Mouse (Mus musculus): ENCODE data around the gene Jkamp. TPM values are rescaled to one million over a fixed set of nuclear protein-coding genes. Genes with fewer than 3 reads are reported as not detected.

Jkamp gene
- polyA plus RNA-seq, 1 experiment from 2014 or later, result 74.7 TPM

GRCm38 (mm10) chr12:72096966-72097365 is 11.6 kb downstream of the Jkamp start:
- 92% methylated on average over 8 of the region's 8 CpGs for WGBS
- Histone ChIP-seq H3K4me3 (no peak overlapping the region), H3K4me1 (no peaks in the 10 kb centered on the region), H3K36me3 (peaks cover 73% of the 10 kb centered on the region), H3K9ac (no peak overlapping the region), H3K27me3 (no peaks in the 10 kb centered on the region), H3K9me3 (no peaks in the 10 kb centered on the region), H3K27ac (no peak overlapping the region), H3K4me2 (no peak overlapping the region)
- ATAC-seq (ENCODE audit: insufficient number of reproducible peaks, low FRiP score, low TSS enrichment, low read depth), result no peak

DNA sequence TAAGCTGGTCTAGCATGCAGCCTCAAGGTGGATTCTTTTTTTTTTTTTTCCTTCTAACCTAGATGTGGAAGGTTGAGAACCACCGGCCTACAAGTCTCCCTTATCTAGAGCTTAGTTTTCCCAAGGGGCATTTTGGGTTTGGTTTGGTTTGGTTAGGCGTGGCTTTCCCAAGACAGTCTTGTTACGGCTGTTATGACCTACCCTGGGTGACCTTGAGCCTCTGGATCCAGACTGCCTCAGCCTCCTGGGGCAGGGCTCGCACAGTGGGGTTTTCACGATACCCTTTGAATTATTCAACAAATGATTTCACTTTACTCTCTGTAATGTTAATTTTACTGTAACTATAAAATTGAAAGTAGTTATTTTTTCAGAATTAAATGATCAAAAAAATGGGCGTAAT is 17.4 kb downstream of the Jkamp start:
- Histone ChIP-seq H3K4me2 (no peak overlapping the region), H3K36me3 (peaks cover 19% of the 10 kb centered on the region), H3K9me3 (no peaks in the 10 kb centered on the region), H3K27me3 (no peaks in the 10 kb centered on the region), H3K27ac (no peak overlapping the region), H3K9ac (no peak overlapping the region), H3K4me1 (no peaks in the 10 kb centered on the region), H3K4me3 (no peak overlapping the region)
- no peak for ATAC-seq (ENCODE audit: insufficient number of reproducible peaks, low FRiP score, low TSS enrichment, low read depth)
- 76% methylated on average over 6 of the region's 6 CpGs for WGBS

DNA sequence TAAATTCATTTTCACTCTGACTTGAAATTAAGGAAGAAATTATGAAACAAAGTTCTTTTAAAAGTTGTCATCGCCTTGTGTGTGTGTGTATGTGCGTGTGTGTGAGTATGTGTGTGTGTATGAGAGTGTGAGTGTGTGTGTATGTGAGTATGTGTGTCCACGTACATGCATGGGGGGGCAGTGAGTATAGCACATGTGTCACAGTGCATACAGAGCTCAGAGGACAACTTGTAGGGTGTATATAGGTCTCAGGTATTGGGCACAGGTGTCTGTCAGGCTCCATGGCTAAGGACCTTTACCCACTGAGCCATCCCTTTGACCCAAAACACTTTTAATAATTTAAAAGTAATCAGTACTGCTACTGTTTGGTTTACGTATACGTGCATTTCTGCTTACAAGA is 18.6 kb downstream of the Jkamp start:
- Histone ChIP-seq H3K27ac (no peak overlapping the region), H3K9me3 (no peaks in the 10 kb centered on the region), H3K4me3 (no peak overlapping the region), H3K36me3 (peaks cover 13% of the 10 kb centered on the region), H3K4me2 (no peak overlapping the region), H3K4me1 (no peaks in the 10 kb centered on the region), H3K9ac (no peak overlapping the region), H3K27me3 (no peaks in the 10 kb centered on the region)
- WGBS, result 78% methylated on average over 5 of the region's 5 CpGs
- ATAC-seq (ENCODE audit: insufficient number of reproducible peaks, low FRiP score, low TSS enrichment, low read depth), result no peak

GRCm38 (mm10) chr12:72104525-72105281 is 19.3 kb downstream of the Jkamp start:
- no peak overlapping the region for H3K4me3 ChIP-seq
- no peaks in the 10 kb centered on the region for H3K4me1 ChIP-seq
- H3K27ac ChIP-seq, result no peak overlapping the region
- no peak overlapping the region for H3K4me2 ChIP-seq
- H3K27me3 ChIP-seq, result no peaks in the 10 kb centered on the region
- H3K9ac ChIP-seq, result no peak overlapping the region
- WGBS, result 30% methylated on average over 14 of the region's 14 CpGs
- no peak for ATAC-seq (ENCODE audit: insufficient number of reproducible peaks, low FRiP score, low TSS enrichment, low read depth)
- peaks cover 13% of the 10 kb centered on the region for H3K36me3 ChIP-seq
- no peaks in the 10 kb centered on the region for H3K9me3 ChIP-seq

DNA sequence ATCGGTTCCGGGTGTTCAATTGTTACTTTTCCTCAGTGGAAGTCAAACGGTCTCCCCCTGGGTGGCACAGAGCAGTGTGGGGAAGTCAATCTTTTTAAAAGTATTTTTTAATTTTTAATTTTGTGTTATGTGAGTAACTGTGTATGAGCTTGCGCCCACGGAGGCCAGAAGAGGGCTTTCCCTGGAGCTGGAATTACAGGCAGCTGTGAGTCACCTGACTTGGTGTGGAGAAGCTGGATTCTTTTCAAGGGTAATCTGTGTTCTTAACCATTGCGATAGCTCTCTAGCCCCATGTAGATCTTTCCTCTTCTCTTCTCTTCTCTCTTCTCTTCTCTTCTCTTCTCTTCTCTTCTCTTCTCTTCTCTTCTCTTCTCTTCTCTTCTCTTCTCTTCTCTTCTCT is 29.7 kb downstream of the Jkamp start:
- no peaks in the 10 kb centered on the region for H3K27me3 ChIP-seq
- WGBS, result 58% methylated on average over 6 of the region's 6 CpGs
- H3K36me3 ChIP-seq, result no peaks in the 10 kb centered on the region
- no peak for ATAC-seq (ENCODE audit: insufficient number of reproducible peaks, low FRiP score, low TSS enrichment, low read depth)
- H3K4me2 ChIP-seq, result no peak overlapping the region
- H3K4me1 ChIP-seq, result no peaks in the 10 kb centered on the region
- H3K27ac ChIP-seq, result no peak overlapping the region
- no peak overlapping the region for H3K9ac ChIP-seq
- H3K4me3 ChIP-seq, result no peak overlapping the region
- H3K9me3 ChIP-seq, result no peaks in the 10 kb centered on the region

DNA sequence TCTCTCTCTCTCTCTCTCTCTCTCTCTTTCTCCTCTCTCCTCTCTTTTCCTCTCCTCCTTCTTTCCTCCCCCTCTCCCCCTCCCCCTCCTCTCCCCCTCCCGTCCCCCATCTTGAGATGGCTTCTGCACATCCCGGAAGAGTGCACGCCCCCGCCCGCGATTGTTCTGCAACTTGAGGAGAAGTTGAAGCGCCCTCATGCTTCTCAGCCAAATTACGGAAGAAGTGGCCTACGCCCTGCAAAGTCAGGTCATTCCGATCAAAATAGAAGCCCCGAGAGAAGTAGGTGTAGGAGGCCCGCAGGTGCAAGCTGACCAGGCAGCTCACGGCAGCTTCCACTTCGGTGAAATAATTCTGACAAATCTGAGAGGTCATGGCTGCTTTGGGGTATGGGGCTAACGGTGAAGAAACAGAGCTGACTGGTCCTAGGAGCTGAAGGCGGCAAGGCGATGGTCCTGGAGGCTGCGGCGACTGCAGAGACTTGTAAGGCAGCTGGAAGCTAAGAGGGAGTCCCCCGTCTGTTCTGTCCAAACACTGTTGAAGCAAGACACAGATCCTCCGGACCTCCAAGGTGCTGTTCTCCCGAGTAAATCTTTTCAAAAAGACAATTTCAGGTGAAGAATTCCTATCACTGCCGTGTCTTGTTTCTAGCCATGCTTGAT is 30.4 kb downstream of the Jkamp start:
- no peaks in the 10 kb centered on the region for H3K9me3 ChIP-seq
- no peak for ATAC-seq (ENCODE audit: insufficient number of reproducible peaks, low FRiP score, low TSS enrichment, low read depth)
- H3K4me2 ChIP-seq, result no peak overlapping the region
- WGBS, result 76% methylated on average over 20 of the region's 23 CpGs
- no peak overlapping the region for H3K27ac ChIP-seq
- H3K9ac ChIP-seq, result no peak overlapping the region
- no peak overlapping the region for H3K4me3 ChIP-seq
- no peaks in the 10 kb centered on the region for H3K36me3 ChIP-seq
- H3K4me1 ChIP-seq, result no peaks in the 10 kb centered on the region
- H3K27me3 ChIP-seq, result no peaks in the 10 kb centered on the region

DNA sequence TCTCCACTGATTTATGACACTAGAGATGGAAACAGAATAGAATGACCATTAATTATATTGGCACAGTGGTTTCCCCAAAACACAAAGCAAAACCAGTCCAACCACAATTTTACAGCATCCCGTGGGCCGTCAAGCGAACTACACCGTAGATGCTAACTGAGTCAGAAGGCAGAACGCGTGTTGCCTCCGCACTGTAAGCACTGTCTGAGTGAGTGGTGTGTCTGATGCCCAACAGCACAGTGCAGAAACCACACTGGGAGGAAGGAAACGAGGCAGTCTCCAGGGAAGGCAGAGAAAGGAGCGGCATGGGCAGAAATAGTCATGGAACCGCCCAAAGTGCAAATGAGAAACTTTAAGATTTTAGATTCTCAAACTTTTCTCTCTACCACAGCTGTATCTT is 43.8 kb downstream of the Jkamp start:
- H3K9me3 ChIP-seq, result no peaks in the 10 kb centered on the region
- no peak overlapping the region for H3K4me3 ChIP-seq
- ATAC-seq (ENCODE audit: insufficient number of reproducible peaks, low FRiP score, low TSS enrichment, low read depth), result no peak
- H3K27me3 ChIP-seq, result no peaks in the 10 kb centered on the region
- H3K36me3 ChIP-seq, result no peaks in the 10 kb centered on the region
- no peaks in the 10 kb centered on the region for H3K4me1 ChIP-seq
- 78% methylated on average over 10 of the region's 10 CpGs for WGBS
- no peak overlapping the region for H3K27ac ChIP-seq
- H3K9ac ChIP-seq, result no peak overlapping the region
- no peak overlapping the region for H3K4me2 ChIP-seq

GRCm38 (mm10) chr12:72150786-72151185 is 65.4 kb downstream of the Jkamp start:
- Histone ChIP-seq H3K27me3 (no peaks in the 10 kb centered on the region), H3K4me3 (no peak overlapping the region), H3K36me3 (no peaks in the 10 kb centered on the region), H3K9me3 (no peaks in the 10 kb centered on the region), H3K4me1 (no peaks in the 10 kb centered on the region), H3K4me2 (no peak overlapping the region), H3K9ac (no peak overlapping the region), H3K27ac (no peak overlapping the region)
- ATAC-seq (ENCODE audit: insufficient number of reproducible peaks, low FRiP score, low TSS enrichment, low read depth), result no peak
- WGBS, result 83% methylated on average over 4 of the region's 4 CpGs

Small RNAs within 50 kb of the gene (microRNA-seq; reads per million reads assigned to microRNA genes)
- gene Gm24466, result not detected

Other genes starting within 250 kb of the Jkamp start
- gene Gpr135, start 14.5 kb upstream of the Jkamp start, polyA plus RNA-seq (2015; fragmentation: Nextera tagmentation; extraction: Ambion mirVana), result 0.76 and 0.87 TPM in 2 replicates
- gene L3hypdh, start 150 bp upstream of the Jkamp start, polyA plus RNA-seq (2015; fragmentation: Nextera tagmentation; extraction: Ambion mirVana), result 19.6 and 19.9 TPM in 2 replicates
- not detected in 2 replicates for gene Ccdc175, start 99.4 kb downstream of the Jkamp start, polyA plus RNA-seq (2015; fragmentation: Nextera tagmentation; extraction: Ambion mirVana)